Mouse (Mus musculus): ENCODE measurements around the gene 4930568D16Rik. TPM values are rescaled to one million over a fixed set of nuclear protein-coding genes. Genes with fewer than 3 reads are reported as not detected.

Gene 4930568D16Rik
- total and polyA plus RNA-seq, 3 experiments = not detected

- no peak for DNase-seq (ENCODE audit: extremely low read depth)
- peaks cover 0 to 17% of the 10 kb centered on the region in 2 experiments for H3K36me3 ChIP-seq (replicated peaks in 1 of 2; ENCODE audit: control insufficient read depth in 1 of 2, insufficient read depth in 1 of 2, low read length in 1 of 2)
- no peaks in the 10 kb centered on the region for H3K9me3 ChIP-seq (replicated peaks; ENCODE audit: low read length)
- H3K4me2 ChIP-seq (ENCODE audit: insufficient read depth, low read depth, poor library complexity, severe bottlenecking) = no peak overlapping the region
- no peaks in the 10 kb centered on the region for H3K27me3 ChIP-seq (replicated peaks)
- no peak overlapping the region for H3K9ac ChIP-seq (ENCODE audit: insufficient read depth, low read depth)
- no peak overlapping the region for H3K4me3 ChIP-seq (replicated peaks in 1 of 3; ENCODE audit: low read depth in 2 of 3, low read length in 2 of 3, poor library complexity in 1 of 3)
- H3K79me2 ChIP-seq (replicated peaks; ENCODE audit: control insufficient read depth, extremely low read depth, insufficient read depth, poor library complexity, severe bottlenecking) = no peaks in the 10 kb centered on the region
- TF ChIP-seq POLR2AphosphoS2 (IDR thresholded peaks at IDR 0.05; ENCODE audit: low read depth, low read length) (no peak), EP300 (IDR thresholded peaks at IDR 0.05; ENCODE audit: low read length) (no peak), TBP (conservative IDR thresholded peaks at IDR 0.05; ENCODE audit: low read depth, low read length) (no peak), JUND (conservative IDR thresholded peaks at IDR 0.05; ENCODE audit: low read depth, low read length) (no peak), JUN (IDR thresholded peaks at IDR 0.05; ENCODE audit: insufficient read depth, low read depth, low read length) (no peak), KAT2A (IDR thresholded peaks at IDR 0.05; ENCODE audit: insufficient replicate concordance, low read length) (no peak), HCFC1 (IDR thresholded peaks at IDR 0.05; ENCODE audit: low read depth, low read length) (no peak), MEF2A (IDR thresholded peaks at IDR 0.05; ENCODE audit: borderline replicate concordance, low read depth, low read length) (no peak), ETS1 (conservative IDR thresholded peaks at IDR 0.05; ENCODE audit: low read depth, low read length) (no peak), PAX5 (IDR thresholded peaks at IDR 0.05; ENCODE audit: low read length) (no peak), NELFE (IDR thresholded peaks at IDR 0.05; ENCODE audit: low read depth, low read length) (no peak), CHD2 (IDR thresholded peaks at IDR 0.05; ENCODE audit: low read length) (no peak), MYC (IDR thresholded peaks at IDR 0.05; ENCODE audit: low read depth, low read length) (no peak)
- dilution Hi-C loops (cut with MboI; ENCODE audit: extremely low pct_ligation_motif_present, extremely low pct_unique_long_range_greater_than_20kb, low sequenced_read_pairs) = no loop called here
- in situ Hi-C loops (cut with MboI; ENCODE audit: low pct_ligation_motif_present, low pct_unique_long_range_greater_than_20kb, low sequenced_read_pairs) = no loop called here
- no peak overlapping the region for H3K27ac ChIP-seq (ENCODE audit: insufficient read depth, low read depth)
- peaks cover 0 to 2% of the 10 kb centered on the region in 2 experiments; a peak in 2 of 4 replicates for H3K4me1 ChIP-seq (ENCODE audit: control insufficient read depth in 1 of 2, insufficient read depth in 2 of 2)
Observed at GRCm38 (mm10) chr2:35322404-35323164, 44.9 kb downstream of the 4930568D16Rik start.

- in situ Hi-C loops (cut with MboI; ENCODE audit: low pct_ligation_motif_present, low pct_unique_long_range_greater_than_20kb, low sequenced_read_pairs) (no loop called here), dilution Hi-C loops (cut with MboI; ENCODE audit: extremely low pct_ligation_motif_present, extremely low pct_unique_long_range_greater_than_20kb, low sequenced_read_pairs) (no loop called here)
Observed at GRCm38 (mm10) chr2:35320399-35320798, 47.1 kb downstream of the 4930568D16Rik start.

More at GRCm38 (mm10) chr2:35320399-35320798, 47.1 kb downstream of the 4930568D16Rik start:
- no peak overlapping the region for H3K27ac ChIP-seq (ENCODE audit: insufficient read depth, low read depth)
- no peak for DNase-seq (ENCODE audit: extremely low read depth)
- H3K27me3 ChIP-seq (replicated peaks) = no peaks in the 10 kb centered on the region
- H3K4me3 ChIP-seq (replicated peaks in 1 of 3; ENCODE audit: low read depth in 2 of 3, low read length in 2 of 3, poor library complexity in 1 of 3) = no peak overlapping the region
- TF ChIP-seq CHD1 (IDR thresholded peaks at IDR 0.05; ENCODE audit: low read depth, low read length) = no peak
- TF ChIP-seq POLR2A (IDR thresholded peaks at IDR 0.05; ENCODE audit: low read depth, low read length) = no peak
- no peak for TF ChIP-seq EP300 (IDR thresholded peaks at IDR 0.05; ENCODE audit: low read length)
- no peak for TF ChIP-seq ETS1 (conservative IDR thresholded peaks at IDR 0.05; ENCODE audit: low read depth, low read length)
- no peak for TF ChIP-seq POLR2AphosphoS2 (IDR thresholded peaks at IDR 0.05; ENCODE audit: low read depth, low read length)
- TF ChIP-seq SMC3 (IDR thresholded peaks at IDR 0.05; ENCODE audit: low read depth, low read length) = no peak
- TF ChIP-seq ZNF384 (IDR thresholded peaks at IDR 0.05; ENCODE audit: low read depth, low read length) = no peak
- no peak for TF ChIP-seq ZMIZ1 (IDR thresholded peaks at IDR 0.05; ENCODE audit: low read depth, low read length)
- TF ChIP-seq ZKSCAN1 (IDR thresholded peaks at IDR 0.05; ENCODE audit: borderline replicate concordance, low read depth, low read length) = no peak
- no peak for TF ChIP-seq JUN (IDR thresholded peaks at IDR 0.05; ENCODE audit: insufficient read depth, low read depth, low read length)
- TF ChIP-seq E2F4 (IDR thresholded peaks at IDR 0.05; ENCODE audit: insufficient replicate concordance, low read depth, low read length) = no peak
- no peak for TF ChIP-seq MXI1 (IDR thresholded peaks at IDR 0.05; ENCODE audit: low read depth, low read length)
- TF ChIP-seq MAX (IDR thresholded peaks at IDR 0.05; ENCODE audit: low read length) = no peak
- no peak for TF ChIP-seq SIN3A (IDR thresholded peaks at IDR 0.05; ENCODE audit: low read length)
- no peaks in the 10 kb centered on the region for H3K79me2 ChIP-seq (replicated peaks; ENCODE audit: control insufficient read depth, extremely low read depth, insufficient read depth, poor library complexity, severe bottlenecking)
- H3K4me1 ChIP-seq (ENCODE audit: control insufficient read depth in 1 of 2, insufficient read depth in 2 of 2) = peaks cover 0 to under 1% of the 10 kb centered on the region in 2 experiments; a peak in 2 of 4 replicates
- H3K9me3 ChIP-seq (replicated peaks; ENCODE audit: low read length) = no peaks in the 10 kb centered on the region
- no peak overlapping the region for H3K9ac ChIP-seq (ENCODE audit: insufficient read depth, low read depth)
- H3K36me3 ChIP-seq (replicated peaks in 1 of 2; ENCODE audit: control insufficient read depth in 1 of 2, insufficient read depth in 1 of 2, low read length in 1 of 2) = peaks cover 0 to 17% of the 10 kb centered on the region in 2 experiments
- no peak overlapping the region for H3K4me2 ChIP-seq (ENCODE audit: insufficient read depth, low read depth, poor library complexity, severe bottlenecking)

Measured in CH12.LX (cell line).